In genomic region chr4:149403037-149403436, GRCm38 (mm10) we compare ENCODE assay signal across 19 mouse cellular contexts. TPM values are rescaled to one million over a fixed set of nuclear protein-coding genes. Genes with fewer than 3 reads are reported as not detected.
A peak's percentile ranks its signal among the peaks of the same experiment; 100 is the strongest.
DNase-seq lines count a peak whose midpoint lies in the region; ATAC-seq lines count a peak whose summit lies in the region.
"Had no signal": no experiment of that assay in that cellular context is flagged by ENCODE, and none has a peak within 500 bp of the region (broad histone marks: within the 10 kb centered on the region; RNA-seq: fewer than 3 reads in every experiment).

No protein-coding gene starts in this region.

- no peak for DNase-seq in heart, postnatal 25 days (ENCODE audit: low spot score)
- DNase-seq in 3T3-L1 (ENCODE audit: low read depth, low spot score), result peak; percentile 62
- DNase-seq in embryo, embryonic 11 days, result peak; percentile 49
- DNase-seq in forebrain, embryonic 14.5 days (ENCODE audit: low spot score), result no peak
- no peak for DNase-seq in forebrain, embryonic 11.5 days (ENCODE audit: low spot score)
- no peak for DNase-seq in layer of hippocampus, adult 9-10 months (ENCODE audit: low spot score)
- DNase-seq: adrenal gland, adult 8-10 months; heart, adult 2 months; liver; lung, postnatal 36 days; midbrain, embryonic 14.5 days; right cerebral cortex, adult 18-20 months; thymus, adult 2 months had no signal

- peak overlapping the region; percentile 22 for H3K4me2 ChIP-seq in heart, embryonic 12.5 days
- H3K4me2 ChIP-seq in intestine, embryonic 15.5 days (replicated peaks), result peak overlapping the region; percentile 29
- H3K4me2 ChIP-seq in forebrain, embryonic 14.5 days (ENCODE audit: low read length), result no peak overlapping the region
- no peak overlapping the region for H3K4me2 ChIP-seq in forebrain, embryonic 11.5 days (ENCODE audit: low read depth, low read length, severe bottlenecking)

- intact Hi-C loops in heart, postnatal 25 days (cut with DNase I), result no loop called here

- peaks cover 86% of the 10 kb centered on the region for H3K4me1 ChIP-seq in heart, embryonic 12.5 days (replicated peaks)
- H3K4me1 ChIP-seq in intestine, embryonic 15.5 days (replicated peaks), result peaks cover 53% of the 10 kb centered on the region
- H3K4me1 ChIP-seq in forebrain, embryonic 14.5 days (ENCODE audit: control insufficient read depth, insufficient read depth, low read length), result 0 out of 2 replicates have a peak, but pooled peaks cover 3% of the 10 kb centered on the region
- peaks cover 4% of the 10 kb centered on the region; the same call in 1 of the 2 replicates for H3K4me1 ChIP-seq in forebrain, embryonic 11.5 days (replicated peaks; ENCODE audit: control insufficient read depth, insufficient read depth, low read length)

- no peak overlapping the region for H3K4me3 ChIP-seq in heart, embryonic 12.5 days
- no peak overlapping the region for H3K4me3 ChIP-seq in intestine, embryonic 15.5 days (replicated peaks)
- no peak overlapping the region for H3K4me3 ChIP-seq in forebrain, embryonic 14.5 days (ENCODE audit: low read depth, low read length)
- no peak overlapping the region for H3K4me3 ChIP-seq in forebrain, embryonic 11.5 days (ENCODE audit: low read depth, low read length)
- H3K4me3 ChIP-seq: heart, adult 2 months; layer of hippocampus, adult 2 months had no signal

- peaks cover 6% of the 10 kb centered on the region; the same call in 1 of the 2 replicates for H3K36me3 ChIP-seq in heart, embryonic 12.5 days
- peaks cover 5% of the 10 kb centered on the region; the same call in 1 of the 2 replicates for H3K36me3 ChIP-seq in intestine, embryonic 15.5 days
- peaks cover 7% of the 10 kb centered on the region for H3K36me3 ChIP-seq in forebrain, embryonic 14.5 days (ENCODE audit: control insufficient read depth, insufficient read depth, low read length)
- H3K36me3 ChIP-seq in forebrain, embryonic 11.5 days (ENCODE audit: control insufficient read depth, insufficient read depth, low read length), result no peaks in the 10 kb centered on the region

- no peaks in the 10 kb centered on the region for H3K9me3 ChIP-seq in heart, embryonic 12.5 days (replicated peaks)
- H3K9me3 ChIP-seq in intestine, embryonic 15.5 days, result no peaks in the 10 kb centered on the region
- no peaks in the 10 kb centered on the region for H3K9me3 ChIP-seq in forebrain, embryonic 14.5 days (replicated peaks; ENCODE audit: control insufficient read depth, low read length)
- H3K9me3 ChIP-seq in forebrain, embryonic 11.5 days (ENCODE audit: control insufficient read depth, low read length), result no peaks in the 10 kb centered on the region

- H3K27ac ChIP-seq in heart, embryonic 12.5 days (ENCODE audit: poor library complexity, severe bottlenecking), result peak overlapping the region; percentile 60
- H3K27ac ChIP-seq in intestine, embryonic 15.5 days, result peak overlapping the region; percentile 71
- H3K27ac ChIP-seq in forebrain, embryonic 14.5 days (ENCODE audit: low read depth, low read length), result no peak overlapping the region
- no peak overlapping the region for H3K27ac ChIP-seq in forebrain, embryonic 11.5 days (ENCODE audit: low read depth, low read length)
- H3K27ac ChIP-seq: heart, adult 2 months; layer of hippocampus, adult 2 months had no signal

- no peak overlapping the region for H3K9ac ChIP-seq in heart, embryonic 12.5 days
- no peak overlapping the region for H3K9ac ChIP-seq in intestine, embryonic 15.5 days
- H3K9ac ChIP-seq in forebrain, embryonic 14.5 days (ENCODE audit: low read length), result no peak overlapping the region
- H3K9ac ChIP-seq in forebrain, embryonic 11.5 days (ENCODE audit: low read length), result no peak overlapping the region

- 21% methylated on average over 6 of the region's 6 CpGs for WGBS in heart, embryonic 12.5 days
- 34% methylated on average over 6 of the region's 6 CpGs for WGBS in intestine, embryonic 15.5 days
- WGBS in forebrain, embryonic 14.5 days, result 65% methylated on average over 6 of the region's 6 CpGs
- WGBS in forebrain, embryonic 11.5 days, result 61% methylated on average over 6 of the region's 6 CpGs

- no peak for ATAC-seq in heart, embryonic 12.5 days (ENCODE audit: insufficient number of reproducible peaks, low FRiP score)
- ATAC-seq in intestine, embryonic 15.5 days, result 0 out of 2 replicates have a peak, but pooled peaks have one; percentile 15
- no peak for ATAC-seq in forebrain, embryonic 14.5 days
- ATAC-seq in forebrain, embryonic 11.5 days (replicated peaks; ENCODE audit: low FRiP score), result no peak
- ATAC-seq: Patski had no signal

- H3K27me3 ChIP-seq in heart, embryonic 12.5 days (replicated peaks), result no peaks in the 10 kb centered on the region
- no peaks in the 10 kb centered on the region for H3K27me3 ChIP-seq in intestine, embryonic 15.5 days (replicated peaks)
- H3K27me3 ChIP-seq in forebrain, embryonic 14.5 days (replicated peaks; ENCODE audit: control insufficient read depth, insufficient read depth, low read length), result no peaks in the 10 kb centered on the region
- no peaks in the 10 kb centered on the region for H3K27me3 ChIP-seq in forebrain, embryonic 11.5 days (ENCODE audit: control insufficient read depth, insufficient read depth, low read length)
- H3K27me3 ChIP-seq: Patski had no signal

RNA-seq across cellular contexts. Expression of gene Ube4b, which starts 23.5 kb away (rescaled TPM):
- polyA plus RNA-seq in heart, embryonic 12.5 days (2016; fragmentation: Nextera tagmentation; extraction: Ambion mirVana), result 50.3 and 58.3 TPM in 2 replicates
- total RNA-seq in heart, postnatal 25 days (2021), result 10 to 100 TPM; 48.6 to 49.0 TPM
- polyA plus RNA-seq in intestine, embryonic 15.5 days (2015; fragmentation: Nextera tagmentation; extraction: Ambion mirVana), result 34.3 and 39.0 TPM in 2 replicates
- polyA plus RNA-seq in forebrain, embryonic 14.5 days (2014; fragmentation: Nextera tagmentation; extraction: Ambion mirVana), result 34.3 and 44.7 TPM in 2 replicates
- polyA plus RNA-seq in forebrain, embryonic 11.5 days (2014; fragmentation: Nextera tagmentation; extraction: Ambion mirVana), result 67.0 and 70.6 TPM in 2 replicates

RNA-seq across cellular contexts. Expression of gene Rbp7, which starts 51.7 kb away (rescaled TPM):
- 2.4 and 3.4 TPM in 2 replicates for polyA plus RNA-seq in heart, embryonic 12.5 days (2016; fragmentation: Nextera tagmentation; extraction: Ambion mirVana)
- total RNA-seq in heart, postnatal 25 days (2021), result 10 to 100 TPM; 54.3 to 65.7 TPM
- polyA plus RNA-seq in intestine, embryonic 15.5 days (2015; fragmentation: Nextera tagmentation; extraction: Ambion mirVana), result 1.6 and 1.8 TPM in 2 replicates
- not detected in 2 replicates for polyA plus RNA-seq in forebrain, embryonic 14.5 days (2014; fragmentation: Nextera tagmentation; extraction: Ambion mirVana)
- not detected in 2 replicates for polyA plus RNA-seq in forebrain, embryonic 11.5 days (2014; fragmentation: Nextera tagmentation; extraction: Ambion mirVana)
- total RNA-seq: layer of hippocampus, adult 2 months had no signal
- polyA plus RNA-seq: C2C12; neural tube, embryonic 14.5 days; Patski had no signal

Comparison
In these comparisons a context has a peak if more than half of its experiments do, and no peak if none do; other contexts are left out.
1. H3K27ac ChIP-seq: peak in heart, embryonic 12.5 days (single experiment) and intestine, embryonic 15.5 days (single experiment); none in forebrain, embryonic 14.5 days (single experiment) and forebrain, embryonic 11.5 days (single experiment).
2. H3K4me2 ChIP-seq: peak in heart, embryonic 12.5 days (single experiment) and intestine, embryonic 15.5 days (single experiment); none in forebrain, embryonic 14.5 days (single experiment) and forebrain, embryonic 11.5 days (single experiment).
3. DNase-seq: peak in 3T3-L1 (single experiment) and embryo, embryonic 11 days (single experiment); none in heart, postnatal 25 days (single experiment), forebrain, embryonic 14.5 days (single experiment), forebrain, embryonic 11.5 days (single experiment) and layer of hippocampus, adult 9-10 months (single experiment).